Mouse (Mus musculus): ENCODE results near the gene Zfp652. TPM values are rescaled to one million over a fixed set of nuclear protein-coding genes. Genes with fewer than 3 reads are reported as not detected.

Zfp652 gene
- total and polyA plus RNA-seq, 3 experiments: 3.0 to 9.8 (median 6.2) TPM

GRCm38 (mm10) chr11:95827464-95828085 is 115.1 kb downstream of the Zfp652 start (continued):
- TF ChIP-seq BHLHE40 (IDR thresholded peaks at IDR 0.05; ENCODE audit: low read depth, low read length) (peak; percentile 7; the same call in 1 of the 2 replicates), SMC3 (IDR thresholded peaks at IDR 0.05; ENCODE audit: low read depth, low read length) (peak; percentile 90), NELFE (IDR thresholded peaks at IDR 0.05; ENCODE audit: low read depth, low read length) (peak; percentile 38; the same call in 1 of the 2 replicates), MAZ (IDR thresholded peaks at IDR 0.05; ENCODE audit: low read depth, low read length) (0 out of 2 replicates have a peak, but pooled peaks have one; percentile 17), HCFC1 (IDR thresholded peaks at IDR 0.05; ENCODE audit: low read depth, low read length) (no peak), RAD21 (IDR thresholded peaks at IDR 0.05; ENCODE audit: low read depth, low read length) (peak; percentile 96)

GRCm38 (mm10) chr11:95828181-95828964 is 115.9 kb downstream of the Zfp652 start:
- Histone ChIP-seq H3K9me3 (replicated peaks; ENCODE audit: low read length) (peaks cover 21% of the 10 kb centered on the region), H3K27me3 (replicated peaks) (peaks cover 33% of the 10 kb centered on the region), H3K36me3 (replicated peaks in 1 of 2; ENCODE audit: control insufficient read depth in 1 of 2, insufficient read depth in 1 of 2, low read length in 1 of 2) (peaks cover 30 to 45% of the 10 kb centered on the region in 2 experiments), H3K4me1 (ENCODE audit: control insufficient read depth in 1 of 2, insufficient read depth in 2 of 2) (peaks cover 10 to 55% of the 10 kb centered on the region in 2 experiments), H3K4me3 (replicated peaks in 1 of 3; ENCODE audit: low read depth in 2 of 3, low read length in 2 of 3, poor library complexity in 1 of 3) (no peak overlapping the region), H3K79me2 (replicated peaks; ENCODE audit: control insufficient read depth, extremely low read depth, insufficient read depth, poor library complexity, severe bottlenecking) (no peaks in the 10 kb centered on the region), H3K27ac (ENCODE audit: insufficient read depth, low read depth) (no peak overlapping the region), H3K9ac (ENCODE audit: insufficient read depth, low read depth) (no peak overlapping the region), H3K4me2 (ENCODE audit: insufficient read depth, low read depth, poor library complexity, severe bottlenecking) (no peak overlapping the region)
- dilution Hi-C loops (cut with MboI; ENCODE audit: extremely low pct_ligation_motif_present, extremely low pct_unique_long_range_greater_than_20kb, low sequenced_read_pairs): no loop called here
- in situ Hi-C loops (cut with MboI; ENCODE audit: low pct_ligation_motif_present, low pct_unique_long_range_greater_than_20kb, low sequenced_read_pairs): loop anchor here (10.0 kb wide), 1 partner anchor 116 kb away; no protein-coding TSS in a partner anchor
- TF ChIP-seq NRF1 (IDR thresholded peaks at IDR 0.05; ENCODE audit: low read depth, low read length) (no peak), EP300 (IDR thresholded peaks at IDR 0.05; ENCODE audit: low read length) (no peak), ZMIZ1 (IDR thresholded peaks at IDR 0.05; ENCODE audit: low read depth, low read length) (no peak), RCOR1 (conservative IDR thresholded peaks at IDR 0.05; ENCODE audit: low read depth, low read length) (no peak), BHLHE40 (IDR thresholded peaks at IDR 0.05; ENCODE audit: low read depth, low read length) (peak; percentile 8; the same call in 1 of the 2 replicates), KAT2A (IDR thresholded peaks at IDR 0.05; ENCODE audit: insufficient replicate concordance, low read length) (no peak), MAFK (IDR thresholded peaks at IDR 0.05; ENCODE audit: insufficient replicate concordance, low read length) (no peak), CHD2 (IDR thresholded peaks at IDR 0.05; ENCODE audit: low read length) (peak; percentile 4; the same call in 1 of the 2 replicates)
- no peak for DNase-seq (ENCODE audit: extremely low read depth)

- DNase-seq (ENCODE audit: extremely low read depth): no peak
- in situ Hi-C loops (cut with MboI; ENCODE audit: low pct_ligation_motif_present, low pct_unique_long_range_greater_than_20kb, low sequenced_read_pairs): loop anchor here (5.0 to 10.0 kb wide), 2 partner anchors 38 to 115 kb away; no protein-coding TSS in a partner anchor
- Histone ChIP-seq H3K9me3 (replicated peaks; ENCODE audit: low read length) (peaks cover 21% of the 10 kb centered on the region), H3K9ac (ENCODE audit: insufficient read depth, low read depth) (no peak overlapping the region), H3K36me3 (replicated peaks in 1 of 2; ENCODE audit: control insufficient read depth in 1 of 2, insufficient read depth in 1 of 2, low read length in 1 of 2) (peaks cover 33 to 51% of the 10 kb centered on the region in 2 experiments), H3K4me3 (replicated peaks in 1 of 3; ENCODE audit: low read depth in 2 of 3, low read length in 2 of 3, poor library complexity in 1 of 3) (no peak overlapping the region), H3K27ac (ENCODE audit: insufficient read depth, low read depth) (no peak overlapping the region), H3K79me2 (replicated peaks; ENCODE audit: control insufficient read depth, extremely low read depth, insufficient read depth, poor library complexity, severe bottlenecking) (no peaks in the 10 kb centered on the region), H3K27me3 (replicated peaks) (peaks cover 22% of the 10 kb centered on the region), H3K4me2 (ENCODE audit: insufficient read depth, low read depth, poor library complexity, severe bottlenecking) (no peak overlapping the region), H3K4me1 (ENCODE audit: control insufficient read depth in 1 of 2, insufficient read depth in 2 of 2) (peaks cover 17 to 57% of the 10 kb centered on the region in 2 experiments)
- 0 out of 2 replicates have a peak, but pooled peaks have one; percentile 9 for TF ChIP-seq TCF12 (IDR thresholded peaks at IDR 0.05; ENCODE audit: low read depth, low read length)
- no peak for TF ChIP-seq JUND (conservative IDR thresholded peaks at IDR 0.05; ENCODE audit: low read depth, low read length)
- TF ChIP-seq POLR2AphosphoS2 (IDR thresholded peaks at IDR 0.05; ENCODE audit: low read depth, low read length): peak; percentile 83
- TF ChIP-seq NRF1 (IDR thresholded peaks at IDR 0.05; ENCODE audit: low read depth, low read length): no peak
- no peak for TF ChIP-seq NELFE (IDR thresholded peaks at IDR 0.05; ENCODE audit: low read depth, low read length)
- dilution Hi-C loops (cut with MboI; ENCODE audit: extremely low pct_ligation_motif_present, extremely low pct_unique_long_range_greater_than_20kb, low sequenced_read_pairs): no loop called here
Observed at GRCm38 (mm10) chr11:95829526-95830050, 117.1 kb downstream of the Zfp652 start.

Data from CH12.LX (cell line).